Mouse (Mus musculus) liver, embryonic 11.5 days (tissue): ENCODE data around the gene Sh3bp2. TPM values are rescaled to one million over a fixed set of nuclear protein-coding genes. Genes with fewer than 3 reads are reported as not detected.
A peak's percentile ranks its signal among the peaks of the same experiment; 100 is the strongest.

Source experiments
- ATAC-seq: fragments of 200-750 bp; cut with Nextera tagmentation; replicated peaks from 2 replicates; pipeline ENCODE4 v1.8.0; 2017; ENCODE audit warnings: moderate number of reproducible peaks, mild to moderate bottlenecking, moderate TSS enrichment, moderate library complexity; ENCODE audit not compliant: low FRiP score
- DNase-seq: peaks from one replicate; pipeline ENCODE4 v3.0.0-alpha.2; 2017; ENCODE audit warnings: low spot score
- H3K27ac ChIP-seq: fragments of 300-500 bp; sonication (generic); 2 replicates; pipeline ENCODE4 v1.5.1; 2014; ENCODE audit warnings: mild to moderate bottlenecking, low read depth, low read length, control low read depth
- H3K27me3 ChIP-seq: fragments of 300-500 bp; sonication (generic); replicated peaks from 2 replicates; pipeline ENCODE4 v1.6.1; 2014; ENCODE audit warnings: low read length, mixed read lengths; ENCODE audit not compliant: control insufficient read depth, insufficient read depth
- H3K36me3 ChIP-seq: fragments of 300-500 bp; sonication (generic); 2 replicates; pipeline ENCODE4 v1.6.1; 2014; ENCODE audit warnings: mild to moderate bottlenecking, low read length, moderate library complexity, mixed read lengths; ENCODE audit not compliant: control insufficient read depth, insufficient read depth
- H3K4me1 ChIP-seq: fragments of 300-500 bp; sonication (generic); replicated peaks from 2 replicates; pipeline ENCODE4 v1.6.1; 2014; ENCODE audit warnings: low read length, mixed read lengths; ENCODE audit not compliant: control insufficient read depth, insufficient read depth
- H3K4me2 ChIP-seq: fragments of 300-500 bp; sonication (generic); 2 replicates; pipeline ENCODE4 v1.6.1; 2014; ENCODE audit warnings: mild to moderate bottlenecking, control low read depth, moderate library complexity
- H3K4me3 ChIP-seq: fragments of 300-500 bp; sonication (generic); 2 replicates; pipeline ENCODE4 v1.5.1; 2014; ENCODE audit warnings: low read depth, low read length, control low read depth
- H3K9ac ChIP-seq: fragments of 300-500 bp; sonication (generic); 2 replicates; pipeline ENCODE4 v1.6.1; 2014; ENCODE audit warnings: low read depth, low read length, control low read depth
- H3K9me3 ChIP-seq: fragments of 300-500 bp; sonication (generic); 2 replicates; pipeline ENCODE4 v1.6.1; 2016; ENCODE audit warnings: low read length, inconsistent platforms, mixed read lengths; ENCODE audit not compliant: control insufficient read depth
- WGBS: fragments of 180-500 bp; shearing (Covaris S2); extraction: QIAGEN DNeasy Blood & Tissue Kit; methylation state at CpG from one replicate; pipeline ENCODE4 v1.1.7; 2014; 5-methylcytosine and 5-hydroxymethylcytosine counted together
- polyA plus RNA-seq: library from polyadenylated mRNA; unstranded; fragments of >200 nt; fragmentation: Nextera tagmentation; extraction: Ambion mirVana; gene quantifications from 2 replicates; pipeline ENCODE4 v1.2.1, GENCODE M21; 2014

Gene Sh3bp2
- 5.2 and 8.4 TPM in 2 replicates for polyA plus RNA-seq

DNA sequence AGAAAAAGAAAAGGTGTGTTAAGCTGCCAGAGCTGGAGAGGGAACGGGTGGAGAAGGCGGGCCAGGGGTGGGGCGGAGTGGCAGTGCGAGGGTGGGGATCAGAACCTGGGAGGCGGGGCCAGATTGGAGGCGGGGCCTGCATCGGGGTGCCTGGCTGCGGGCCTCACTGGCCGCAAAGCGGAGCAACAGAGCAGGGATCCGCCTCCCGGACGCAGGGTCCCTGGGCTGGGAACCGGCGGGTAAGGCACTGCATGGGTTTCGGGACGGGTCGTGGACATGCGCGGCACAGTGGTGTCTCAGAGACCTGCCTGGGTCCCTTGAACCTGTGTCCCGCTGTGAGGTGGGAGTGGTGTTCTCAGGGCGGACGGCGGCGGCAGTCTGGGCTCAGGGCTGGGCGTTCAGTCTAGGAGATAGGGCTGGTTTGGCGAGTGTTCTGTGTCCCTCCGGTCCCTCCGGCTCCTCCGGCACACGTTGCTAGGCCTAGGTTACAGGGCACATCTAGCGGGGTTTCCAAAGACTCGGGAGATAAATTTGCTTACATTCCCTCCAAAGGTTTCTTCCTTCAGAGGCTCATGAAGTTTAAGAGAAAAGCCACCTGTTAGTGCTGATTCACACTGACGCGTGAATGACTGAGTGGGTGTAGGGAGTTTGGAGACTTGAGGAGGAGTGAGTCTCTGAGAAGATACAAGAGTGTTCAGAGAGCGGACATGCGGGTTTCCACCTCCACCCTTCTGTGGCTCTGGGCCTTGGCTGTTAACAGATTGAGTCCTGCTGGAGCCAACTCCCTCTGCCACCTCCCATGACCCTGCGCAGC is at the start of gene Sh3bp2:
TSS of gene Sh3bp2 (plus strand) at position 176 of the 814 bp plus-strand sequence.
- Histone ChIP-seq H3K4me1 (peaks cover 20% of the 10 kb centered on the region), H3K9ac (peak within 1 kb of the TSS; percentile 65), H3K27me3 (no peaks in the 10 kb centered on the region; the same call in 1 of the 2 replicates), H3K9me3 (no peaks in the 10 kb centered on the region), H3K4me3 (peak within 1 kb of the TSS; percentile 69), H3K36me3 (no peaks in the 10 kb centered on the region), H3K4me2 (peak within 1 kb of the TSS; percentile 96), H3K27ac (peak within 1 kb of the TSS; percentile 62)
- DNase-seq (peak; percentile 97), ATAC-seq (peak; percentile 93)
- WGBS, result 1% methylated on average over 38 of the region's 38 CpGs

DNA sequence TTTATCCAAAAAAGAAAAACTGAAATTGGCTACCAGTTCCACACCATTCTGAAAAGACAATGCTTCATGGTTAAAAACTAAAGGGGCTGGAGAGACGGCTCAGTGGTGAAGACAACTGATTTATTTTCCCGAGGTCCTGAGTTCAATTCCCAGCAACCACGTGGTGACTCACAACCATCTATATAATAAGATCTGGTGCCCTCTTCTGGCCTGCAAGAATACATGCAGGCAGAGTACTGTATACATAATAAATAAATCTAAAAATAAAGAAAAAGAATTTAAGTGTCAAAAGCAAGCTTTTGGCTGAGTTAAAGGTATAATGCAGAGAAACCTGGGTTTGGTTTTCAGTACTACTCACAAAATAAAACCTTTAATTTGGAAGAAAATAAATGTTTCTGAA is 44.7 kb upstream of the Sh3bp2 start:
- no peak overlapping the region for H3K4me3 ChIP-seq
- no peaks in the 10 kb centered on the region for H3K9me3 ChIP-seq
- no peaks in the 10 kb centered on the region for H3K4me1 ChIP-seq
- H3K27me3 ChIP-seq, result no peaks in the 10 kb centered on the region
- H3K27ac ChIP-seq, result no peak overlapping the region
- ATAC-seq (no peak), DNase-seq (no peak)
- no peak overlapping the region for H3K9ac ChIP-seq
- WGBS, result 70% methylated on average over 3 of the region's 3 CpGs
- no peak overlapping the region for H3K4me2 ChIP-seq
- peaks cover 24% of the 10 kb centered on the region for H3K36me3 ChIP-seq

DNA sequence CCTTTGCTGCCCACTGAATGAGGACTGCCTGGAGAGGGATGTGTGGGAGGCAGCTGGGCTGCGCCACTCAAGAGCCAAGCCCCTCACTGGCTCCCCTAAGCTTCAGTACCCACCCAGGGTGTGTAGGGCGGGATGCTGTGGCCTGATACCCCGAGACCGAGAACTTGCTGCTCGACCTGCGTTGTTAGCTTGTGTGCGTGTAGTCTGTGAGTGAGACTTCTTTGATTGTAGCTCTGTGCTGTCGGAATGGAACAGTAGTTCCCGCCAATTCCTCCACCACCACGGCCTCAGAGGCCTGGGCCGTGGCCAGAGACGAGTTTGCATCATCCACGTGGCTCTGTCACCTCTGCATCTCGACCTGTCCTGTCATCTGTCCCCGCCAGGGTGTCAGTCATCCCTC is 39.9 kb upstream of the Sh3bp2 start:
- H3K27me3 ChIP-seq, result no peaks in the 10 kb centered on the region
- peaks cover 10% of the 10 kb centered on the region for H3K36me3 ChIP-seq

DNA sequence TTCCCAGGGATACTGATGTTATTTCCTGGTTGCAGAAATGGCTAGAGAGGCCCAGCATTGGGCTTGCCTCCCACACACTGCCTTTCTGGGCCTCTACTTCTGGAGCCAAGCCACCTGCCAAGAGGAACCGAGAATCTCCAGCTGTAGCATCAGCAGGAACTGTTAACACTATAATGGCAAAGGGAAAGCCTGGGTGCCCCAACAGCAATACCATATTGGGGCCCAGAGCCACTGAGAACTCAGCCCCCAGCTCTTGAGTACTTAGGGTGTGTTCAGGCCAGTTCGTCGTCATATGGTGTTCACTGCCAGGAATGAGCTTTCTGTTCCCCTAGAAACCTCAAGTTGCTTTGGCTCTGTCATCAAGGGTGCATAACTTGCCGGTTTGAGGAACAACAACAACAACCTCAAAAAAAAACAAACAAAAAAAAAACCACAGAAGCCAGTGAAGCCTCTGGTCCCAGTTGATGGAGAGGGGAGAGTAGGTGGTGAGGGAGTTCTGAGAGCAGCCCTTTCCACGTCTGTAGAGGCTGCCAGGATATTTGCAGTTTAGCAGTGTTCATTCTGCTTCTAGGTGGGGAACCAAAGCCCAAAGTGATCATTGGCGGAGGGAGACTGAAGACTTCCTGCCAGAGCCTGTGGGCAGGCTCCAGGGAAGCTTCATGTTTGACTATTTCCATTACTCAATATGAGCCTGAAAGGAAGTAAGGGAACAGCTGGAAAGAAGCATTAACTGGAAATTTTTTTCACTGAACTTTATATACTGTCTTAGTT is 38.1 kb upstream of the Sh3bp2 start:
- H3K4me2 ChIP-seq, result no peak overlapping the region
- no peak overlapping the region for H3K27ac ChIP-seq
- ATAC-seq (no peak), DNase-seq (no peak)
- H3K9me3 ChIP-seq, result no peaks in the 10 kb centered on the region
- H3K4me1 ChIP-seq, result no peaks in the 10 kb centered on the region
- 70% methylated on average over 6 of the region's 6 CpGs for WGBS
- H3K27me3 ChIP-seq, result no peaks in the 10 kb centered on the region
- no peak overlapping the region for H3K9ac ChIP-seq
- no peak overlapping the region for H3K4me3 ChIP-seq
- peaks cover 3% of the 10 kb centered on the region for H3K36me3 ChIP-seq

More for the DNA sequence above, 39.9 kb upstream of the Sh3bp2 start:
- WGBS, result 89% methylated on average over 15 of the region's 15 CpGs
- Histone ChIP-seq H3K27ac (no peak overlapping the region), H3K4me1 (no peaks in the 10 kb centered on the region), H3K9me3 (no peaks in the 10 kb centered on the region), H3K9ac (no peak overlapping the region), H3K4me2 (no peak overlapping the region), H3K4me3 (no peak overlapping the region)
- ATAC-seq (no peak), DNase-seq (no peak)

DNA sequence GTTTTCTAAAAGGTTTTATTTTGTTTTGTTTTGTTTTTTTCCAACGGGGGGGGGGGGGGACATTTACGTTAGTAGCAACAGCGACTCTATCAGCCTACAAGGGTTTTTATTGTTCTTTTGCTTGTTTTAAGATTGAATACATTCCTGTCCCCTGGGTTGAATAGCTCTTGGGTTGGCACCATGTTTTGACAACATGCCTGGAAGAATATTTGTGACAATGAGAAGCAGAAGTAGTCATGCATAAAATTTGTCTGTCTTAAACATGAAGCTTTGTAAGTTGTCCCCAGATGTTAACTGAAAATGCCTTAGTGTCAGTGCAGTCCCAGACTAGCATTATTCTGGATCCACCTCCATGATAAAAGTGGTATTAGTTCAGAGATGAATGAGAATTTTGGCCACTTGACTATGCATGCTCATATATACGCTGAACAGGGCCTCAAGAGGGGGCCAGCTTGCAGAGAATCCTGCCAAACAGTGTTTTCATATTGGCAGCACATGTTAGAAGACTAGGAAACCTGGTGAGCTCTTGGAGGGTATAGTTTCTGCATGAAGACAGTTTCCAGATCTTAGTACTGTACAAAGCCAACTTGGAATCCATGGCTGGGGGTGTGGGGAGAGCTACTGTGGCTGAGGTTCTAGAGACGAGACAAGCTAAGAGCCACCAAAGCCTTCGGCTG is 36.8 kb upstream of the Sh3bp2 start:
- DNase-seq, result no peak
- Histone ChIP-seq H3K9ac (no peak overlapping the region), H3K36me3 (peaks cover 3% of the 10 kb centered on the region), H3K9me3 (no peaks in the 10 kb centered on the region), H3K4me1 (no peaks in the 10 kb centered on the region), H3K27ac (no peak overlapping the region), H3K4me2 (no peak overlapping the region), H3K4me3 (no peak overlapping the region), H3K27me3 (no peaks in the 10 kb centered on the region)
- WGBS, result 80% methylated on average over 6 of the region's 6 CpGs
- no peak for ATAC-seq

DNA sequence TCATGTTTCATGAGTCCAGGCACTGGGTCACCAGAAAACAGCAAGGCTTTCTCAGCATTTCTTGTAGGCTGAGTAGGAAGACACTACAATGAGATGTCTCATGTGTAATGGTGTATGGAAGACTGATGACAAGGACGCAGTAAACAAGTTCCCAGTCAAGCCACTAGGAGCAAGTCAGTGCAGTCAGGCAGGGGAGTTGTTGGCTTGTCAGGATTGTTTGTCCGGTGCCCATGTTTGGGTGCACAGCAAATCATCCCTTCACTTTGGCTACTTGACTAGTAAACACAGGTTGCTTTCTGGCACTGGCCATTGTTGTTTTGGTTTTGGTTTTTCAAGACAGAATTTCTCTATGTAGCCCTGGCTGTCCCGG is 36.2 kb upstream of the Sh3bp2 start:
- Histone ChIP-seq H3K27me3 (no peaks in the 10 kb centered on the region), H3K4me2 (no peak overlapping the region), H3K9ac (no peak overlapping the region), H3K36me3 (peaks cover 3% of the 10 kb centered on the region), H3K4me1 (no peaks in the 10 kb centered on the region), H3K4me3 (no peak overlapping the region), H3K9me3 (no peaks in the 10 kb centered on the region), H3K27ac (no peak overlapping the region)
- ATAC-seq (no peak), DNase-seq (no peak)
- 82% methylated on average over 3 of the region's 3 CpGs for WGBS

DNA sequence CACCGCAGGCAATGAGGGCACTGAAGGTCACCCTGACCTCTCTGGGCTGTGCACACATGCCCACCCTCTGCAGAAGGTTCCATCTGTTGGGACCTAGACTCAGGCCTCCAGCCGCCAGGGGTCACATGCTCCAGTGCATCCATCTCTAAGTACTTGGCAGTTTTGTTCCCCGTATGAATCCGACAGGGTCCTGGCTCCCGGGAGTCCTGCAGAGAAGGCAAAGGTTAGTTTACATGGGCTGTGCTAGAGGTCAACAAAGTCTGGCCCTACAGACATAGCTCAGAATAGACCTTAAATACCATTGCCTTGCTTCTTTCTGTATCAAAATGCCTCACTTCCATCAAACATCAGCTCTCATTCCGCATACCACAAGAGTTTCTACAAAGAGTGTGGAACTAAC is 28.9 kb upstream of the Sh3bp2 start:
- Histone ChIP-seq H3K9me3 (no peaks in the 10 kb centered on the region), H3K9ac (no peak overlapping the region), H3K4me1 (0 out of 2 replicates have a peak, but pooled peaks cover 3% of the 10 kb centered on the region), H3K4me3 (no peak overlapping the region), H3K4me2 (no peak overlapping the region), H3K27me3 (no peaks in the 10 kb centered on the region), H3K27ac (no peak overlapping the region), H3K36me3 (no peaks in the 10 kb centered on the region)
- DNase-seq, result no peak
- 72% methylated on average over 6 of the region's 6 CpGs for WGBS
- ATAC-seq, result no peak

DNA sequence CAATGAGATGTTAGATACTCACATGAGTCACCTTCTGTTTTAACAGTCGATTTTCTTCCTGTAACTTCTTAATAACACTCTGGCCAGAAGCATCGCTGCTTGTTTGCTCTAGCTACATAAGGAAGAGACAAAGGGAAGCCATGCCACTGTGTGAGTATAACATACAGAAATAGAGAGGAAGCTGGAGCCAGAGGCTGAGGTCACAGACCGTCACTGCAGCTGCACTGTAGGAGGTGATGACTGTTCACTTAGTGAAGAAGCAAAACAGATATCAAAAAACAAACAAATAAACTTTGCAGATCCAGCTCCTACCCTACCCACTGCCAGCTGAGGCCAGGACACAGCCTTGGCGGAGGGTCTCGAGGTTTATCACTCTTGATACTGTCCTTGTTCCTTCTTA is 24.8 kb upstream of the Sh3bp2 start:
- ATAC-seq, result no peak
- 82% methylated on average over 5 of the region's 5 CpGs for WGBS
- peak; percentile 12 for DNase-seq
- Histone ChIP-seq H3K9ac (no peak overlapping the region), H3K36me3 (no peaks in the 10 kb centered on the region), H3K27me3 (no peaks in the 10 kb centered on the region), H3K9me3 (no peaks in the 10 kb centered on the region), H3K4me2 (no peak overlapping the region), H3K4me1 (0 out of 2 replicates have a peak, but pooled peaks cover 3% of the 10 kb centered on the region), H3K4me3 (no peak overlapping the region), H3K27ac (no peak overlapping the region)
